Mouse (Mus musculus) gonadal fat pad, adult 2 months (tissue): ENCODE measurements at regions not wholly inside any gene's neighbourhood (a gene's known extent, or its start where the extent isn't known, plus 50 kb on each side); places are given as distances from the start of the nearest gene placed in this dataset.

Experiments
- DNase-seq: peaks from one replicate; pipeline ENCODE4 v3.0.0-alpha.2; 2012; ENCODE audit warnings: low read depth

DNA sequence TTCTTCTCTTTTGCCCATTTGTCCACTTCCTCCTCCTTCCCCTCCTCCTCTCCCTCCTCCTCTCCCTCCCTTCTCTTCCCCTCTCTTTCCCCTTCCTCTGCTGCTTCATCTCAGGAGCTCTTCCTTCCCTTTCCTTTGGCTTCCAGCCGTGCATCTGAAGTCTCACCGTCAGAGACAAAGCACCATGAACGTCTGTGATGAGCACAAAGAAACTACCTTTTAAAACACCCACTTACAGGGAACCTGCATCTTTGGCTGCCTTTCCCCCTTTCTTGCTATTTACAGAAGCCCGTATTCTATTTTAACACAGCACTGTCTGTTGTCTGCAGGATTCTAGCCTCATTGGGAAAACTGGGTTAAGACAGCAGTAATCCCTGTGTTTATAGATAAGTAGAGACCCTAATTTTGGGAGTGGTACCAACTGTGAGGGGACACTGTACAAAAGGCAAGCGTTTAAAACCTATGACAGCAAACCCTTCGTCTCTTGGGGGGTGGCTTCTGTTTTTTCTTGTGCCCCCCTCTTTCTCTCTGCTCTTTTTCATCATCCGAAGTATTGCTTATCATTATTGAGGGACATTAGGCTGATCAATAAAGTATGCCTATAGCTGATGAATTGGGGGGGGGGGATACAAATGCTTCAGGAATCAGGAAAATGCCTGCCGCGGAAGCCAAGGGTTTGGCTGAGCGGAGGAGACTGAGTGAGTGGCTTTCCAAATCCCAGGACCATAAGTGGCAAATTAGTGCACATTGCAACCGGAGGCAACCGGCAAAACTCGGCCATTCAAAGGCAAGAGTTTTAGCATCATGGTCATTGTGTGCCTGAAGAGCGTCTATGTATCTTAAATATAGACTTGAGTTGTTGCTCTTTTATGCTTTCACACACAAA is 417.0 kb upstream of the Ubash3b start:
- DNase-seq: no peak

DNA sequence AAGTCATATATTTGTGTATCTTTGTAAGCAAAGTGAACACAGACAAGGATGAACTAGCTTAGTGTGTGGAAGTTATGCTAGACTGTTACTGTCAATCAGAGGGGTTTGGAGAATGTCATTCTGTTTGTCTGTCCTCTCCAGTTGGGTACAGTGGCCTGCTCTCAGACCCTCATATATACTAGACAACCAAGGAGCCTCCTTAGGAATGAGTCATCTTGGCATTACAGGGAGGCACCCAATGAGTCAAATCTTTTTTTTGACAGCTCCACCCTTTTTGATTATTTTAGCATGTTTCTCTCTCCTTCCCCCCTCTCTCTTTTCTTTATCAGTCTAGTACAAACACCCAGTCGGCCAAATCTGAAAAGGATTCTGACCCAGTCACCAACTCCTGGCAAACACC is 416.3 kb upstream of the Ubash3b start:
- DNase-seq: no peak

DNA sequence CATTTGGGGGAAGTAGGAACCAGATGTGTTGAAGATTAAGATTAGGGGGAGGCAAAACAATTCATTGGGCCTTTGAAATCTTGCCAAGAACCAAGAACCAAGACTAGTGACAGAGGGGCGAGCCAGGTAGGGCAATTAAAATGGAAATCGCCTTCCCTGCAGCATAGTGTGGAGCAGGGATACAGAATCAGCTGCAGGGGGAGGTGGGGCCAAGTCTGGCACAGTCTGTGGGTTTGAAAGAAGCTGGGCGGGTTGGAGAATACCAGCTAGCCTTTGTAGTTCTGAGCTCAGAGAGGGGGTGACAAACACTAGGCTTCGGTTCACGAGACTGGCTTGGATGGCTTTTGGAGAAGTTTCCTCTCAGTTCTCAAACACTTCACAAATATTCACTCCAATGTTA is 414.3 kb upstream of the Ubash3b start:
- DNase-seq: no peak

DNA sequence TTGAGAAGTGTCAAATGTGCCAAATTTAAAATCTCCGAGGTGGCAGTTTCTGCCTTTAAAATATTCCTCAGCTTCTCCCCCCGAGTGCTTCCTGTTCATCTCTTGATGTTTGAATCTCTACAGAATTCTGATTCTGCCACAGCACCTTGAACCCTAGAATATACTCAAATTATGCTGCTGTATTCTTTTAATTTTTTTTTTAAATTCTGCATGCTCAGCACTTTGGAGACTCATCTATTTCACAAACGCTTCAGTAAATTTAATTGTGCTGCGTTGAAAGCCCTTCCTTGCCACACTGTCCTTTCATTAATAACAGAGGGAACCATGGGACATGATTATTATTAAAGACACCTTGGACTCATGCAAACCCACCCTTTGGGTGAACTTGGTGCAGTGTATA is 408.8 kb upstream of the Ubash3b start:
- no peak for DNase-seq

DNA sequence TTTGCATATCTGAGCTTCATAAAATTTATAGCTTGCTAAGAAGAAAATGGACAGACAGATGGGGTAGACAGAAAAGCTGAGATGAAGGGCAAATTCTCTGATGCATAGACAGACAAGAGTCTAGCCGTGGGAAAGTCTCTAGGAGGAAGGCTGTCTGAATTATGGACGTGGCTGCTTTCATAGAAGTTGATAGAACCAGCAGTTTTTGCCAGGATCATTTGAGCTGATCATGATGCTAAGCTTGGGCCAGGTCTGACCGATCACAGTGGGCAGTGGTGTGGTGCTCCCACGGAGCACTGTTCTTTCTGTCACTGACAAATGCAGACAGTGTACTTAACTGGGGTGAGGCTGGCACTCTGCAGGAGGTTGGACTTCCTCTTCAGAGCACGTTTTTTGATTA is 405.0 kb upstream of the Ubash3b start:
- no peak for DNase-seq

DNA sequence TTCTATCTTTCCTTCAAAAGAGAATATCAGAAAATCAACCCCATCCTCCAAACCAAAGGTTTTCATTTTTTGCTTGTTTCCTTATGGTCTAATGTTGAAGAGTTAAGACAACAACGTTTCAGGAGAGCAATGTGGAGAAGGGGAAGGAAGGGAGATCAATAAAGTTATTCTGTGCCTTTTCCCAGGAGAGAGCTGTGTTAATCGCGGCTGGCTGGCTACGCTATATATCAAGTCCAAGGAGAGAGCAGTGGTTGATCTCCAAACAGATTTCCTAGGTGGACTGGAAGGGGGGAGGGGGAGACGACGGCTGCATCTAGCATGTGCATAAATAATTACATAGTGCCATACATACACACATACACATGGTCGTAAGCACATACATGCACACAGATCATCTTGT is 404.3 kb upstream of the Ubash3b start:
- DNase-seq: no peak

DNA sequence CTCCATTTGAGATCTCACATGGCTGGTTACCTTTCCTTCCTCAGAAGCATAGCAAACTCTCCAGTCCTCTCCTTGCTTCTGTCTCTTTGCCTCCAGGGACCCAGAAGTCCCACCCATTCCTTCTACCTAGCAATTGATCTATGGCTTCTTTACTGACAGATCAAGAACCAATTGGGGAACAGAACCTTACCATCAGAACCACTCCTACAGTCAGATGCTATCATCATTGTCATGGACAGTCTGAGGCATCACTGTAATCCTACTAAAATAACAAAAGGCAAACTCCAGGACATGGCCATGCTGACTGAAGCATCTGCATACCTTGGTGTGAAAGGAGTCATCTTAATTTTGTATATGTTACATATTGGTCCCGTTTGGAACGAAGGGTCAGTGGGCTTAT is 401.9 kb upstream of the Ubash3b start:
- DNase-seq: no peak

DNA sequence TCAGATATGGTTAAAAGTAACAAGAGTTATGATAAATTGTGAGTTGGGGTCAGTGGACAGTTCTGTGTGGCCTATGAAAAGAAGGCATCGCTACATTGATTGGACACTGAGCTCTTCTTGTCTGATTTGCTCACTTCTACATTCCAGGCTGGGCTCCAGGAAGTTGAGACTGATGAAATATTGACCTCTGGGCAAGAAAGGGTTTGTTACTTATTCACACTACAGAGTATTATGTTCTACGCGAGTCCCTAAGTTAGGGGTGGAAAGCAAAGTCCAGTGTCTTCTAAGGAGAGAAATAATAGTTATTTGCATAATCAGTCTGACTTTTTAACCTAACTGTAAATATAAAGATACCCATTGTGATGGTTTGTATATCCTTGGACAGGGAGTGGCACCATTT is 397.0 kb upstream of the Ubash3b start:
- DNase-seq: no peak

DNA sequence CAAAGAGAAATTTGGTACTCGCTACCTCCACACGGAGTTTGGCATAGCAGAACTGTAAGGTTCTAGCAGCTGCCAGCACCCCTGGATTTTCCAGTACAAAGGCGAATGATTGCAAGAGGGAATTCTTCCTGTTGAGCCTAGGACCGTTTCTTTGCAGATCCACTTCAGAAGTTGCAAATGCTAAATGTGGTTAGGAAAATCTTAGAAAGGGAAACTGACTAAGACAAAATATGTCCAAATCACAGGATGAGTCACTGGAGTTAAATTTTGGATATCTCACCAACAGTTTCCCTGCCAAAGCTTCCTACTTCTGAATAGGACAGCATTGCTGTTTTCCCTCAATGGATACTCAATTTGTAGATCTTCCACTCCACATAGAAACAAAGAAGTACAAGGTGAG is 395.4 kb upstream of the Ubash3b start:
- DNase-seq: no peak

DNA sequence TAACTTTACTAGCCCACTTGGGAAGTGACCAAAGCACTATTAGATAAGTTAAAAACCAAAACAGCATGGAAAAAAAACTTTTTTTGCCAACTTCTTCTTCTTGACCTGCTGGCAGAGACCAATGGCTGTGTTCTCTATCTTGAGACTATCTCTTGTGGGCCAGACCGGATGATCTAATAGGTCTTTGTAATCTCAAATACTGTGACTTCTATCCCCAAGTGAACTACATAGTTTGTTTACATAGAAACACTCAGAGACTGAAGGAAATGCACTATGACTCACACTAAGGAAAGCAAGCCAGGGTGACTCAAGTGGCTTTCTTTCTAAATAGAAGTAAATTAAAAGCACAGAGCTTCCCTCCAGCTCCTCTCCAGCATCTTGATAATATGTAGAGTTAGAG is 384.3 kb upstream of the Ubash3b start:
- DNase-seq: no peak

DNA sequence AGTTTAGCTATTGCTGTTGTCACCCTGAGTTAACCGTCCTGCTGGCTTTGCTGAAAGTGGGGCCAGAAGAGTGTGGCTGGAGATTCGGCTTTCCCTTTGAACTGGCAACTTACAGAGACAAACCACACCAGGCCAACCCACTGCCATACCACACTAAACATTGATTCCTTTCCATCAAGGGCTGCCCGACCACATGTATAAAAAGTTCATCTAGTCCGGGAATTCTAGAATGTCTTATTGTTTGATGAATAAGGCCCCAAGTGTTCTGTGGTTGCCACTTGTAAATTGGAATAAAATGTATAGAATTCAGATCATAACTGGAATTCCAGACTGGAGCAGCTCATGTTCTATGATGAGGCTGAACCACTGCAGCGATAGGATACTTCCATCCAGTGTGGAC is 381.0 kb upstream of the Ubash3b start:
- DNase-seq: no peak

DNA sequence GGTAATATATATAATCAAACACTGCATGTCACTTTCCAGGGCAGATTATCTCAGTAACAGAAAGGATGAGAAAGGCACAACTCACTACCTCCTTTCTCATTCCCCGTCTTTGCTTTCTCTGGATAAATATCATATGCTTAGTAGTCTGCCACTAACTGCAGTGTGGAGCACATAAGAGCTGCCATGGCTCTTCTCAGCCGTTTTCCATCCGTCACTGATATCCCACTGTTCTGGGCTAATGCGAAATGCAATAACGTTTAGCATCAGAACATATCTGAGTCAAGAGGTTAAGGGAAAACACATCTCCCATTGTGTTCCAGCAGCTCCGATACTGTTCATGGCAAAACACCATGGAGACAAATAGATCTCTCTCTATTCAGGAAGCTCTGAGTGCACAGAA is 379.8 kb upstream of the Ubash3b start:
- no peak for DNase-seq

DNA sequence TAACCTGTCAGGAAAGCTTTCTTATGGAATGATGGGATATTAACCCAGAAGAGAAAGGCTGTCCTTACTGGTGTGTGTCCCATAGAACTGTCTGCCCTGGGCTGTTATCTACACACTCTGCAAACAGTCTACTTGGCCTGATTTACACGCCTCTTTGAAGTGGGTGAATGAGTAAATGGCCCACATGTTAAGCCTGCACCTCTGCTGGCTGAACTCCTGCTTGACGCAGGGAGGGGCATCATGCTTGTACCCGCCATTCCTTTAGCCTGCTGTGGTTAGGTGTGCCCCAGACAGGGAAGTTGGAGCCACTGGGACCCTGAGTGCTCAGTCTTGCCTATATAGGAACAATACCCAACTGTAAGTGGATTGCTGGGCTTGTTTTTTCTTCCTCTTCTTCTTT is 371.3 kb upstream of the Ubash3b start:
- DNase-seq: no peak

DNA sequence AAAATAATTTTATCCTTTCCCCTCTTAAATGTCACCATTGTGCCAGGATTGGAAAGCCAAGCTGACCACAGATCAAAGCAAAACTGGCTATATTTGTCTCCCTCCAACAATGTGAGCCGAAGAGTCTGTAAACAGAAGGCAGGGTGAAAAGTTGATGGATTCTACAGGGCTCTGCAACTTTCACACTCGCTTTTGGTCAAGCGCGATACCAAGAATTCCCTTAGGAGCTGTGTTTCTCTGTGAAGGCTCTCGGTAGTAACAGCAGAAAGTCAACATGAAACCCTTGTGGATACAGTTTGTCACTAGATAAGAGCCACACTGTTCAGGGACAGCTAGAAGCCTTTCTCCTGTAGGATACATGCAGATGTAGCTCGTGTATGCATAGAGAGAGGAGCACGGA is 370.8 kb upstream of the Ubash3b start:
- no peak for DNase-seq

DNA sequence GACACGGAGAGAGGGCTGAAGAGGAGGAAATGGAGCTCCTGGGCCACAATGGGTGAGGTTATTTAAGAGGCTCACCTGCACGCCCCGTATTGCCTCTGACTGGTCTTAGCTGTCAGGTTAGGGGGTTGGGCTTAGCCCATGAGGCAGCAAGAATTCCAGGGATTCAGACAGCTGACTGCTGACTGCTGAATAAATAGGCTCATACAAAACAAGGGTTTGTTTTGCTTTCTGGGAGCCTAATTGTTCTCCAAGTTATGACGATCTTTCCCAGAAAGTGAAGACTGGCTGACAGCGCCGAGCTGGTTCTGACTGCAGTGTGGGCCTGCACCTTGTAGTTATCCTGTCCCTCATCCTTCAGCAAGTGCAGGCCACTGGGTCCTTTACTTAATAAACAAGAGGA is 370.1 kb upstream of the Ubash3b start:
- no peak for DNase-seq

DNA sequence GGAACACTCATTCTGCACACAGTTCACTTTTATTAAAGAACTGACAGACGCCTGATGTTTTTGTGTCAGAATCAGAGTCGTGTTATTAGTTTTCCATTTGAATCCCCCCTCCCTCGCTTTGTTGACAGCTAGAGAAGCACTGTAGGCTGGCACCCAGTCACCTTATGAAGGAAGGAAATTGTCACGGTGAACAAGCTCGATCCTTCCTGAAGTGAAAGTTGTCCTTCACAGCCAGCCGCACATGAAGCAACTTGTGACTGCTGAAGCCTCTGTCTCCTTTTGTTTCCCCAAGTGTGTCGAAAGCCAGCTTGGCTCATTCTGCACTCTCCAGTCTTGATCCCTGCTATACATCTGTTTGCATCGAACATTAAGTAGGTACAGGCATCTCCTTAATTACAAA is 364.6 kb upstream of the Ubash3b start:
- DNase-seq: peak; percentile 86

DNA sequence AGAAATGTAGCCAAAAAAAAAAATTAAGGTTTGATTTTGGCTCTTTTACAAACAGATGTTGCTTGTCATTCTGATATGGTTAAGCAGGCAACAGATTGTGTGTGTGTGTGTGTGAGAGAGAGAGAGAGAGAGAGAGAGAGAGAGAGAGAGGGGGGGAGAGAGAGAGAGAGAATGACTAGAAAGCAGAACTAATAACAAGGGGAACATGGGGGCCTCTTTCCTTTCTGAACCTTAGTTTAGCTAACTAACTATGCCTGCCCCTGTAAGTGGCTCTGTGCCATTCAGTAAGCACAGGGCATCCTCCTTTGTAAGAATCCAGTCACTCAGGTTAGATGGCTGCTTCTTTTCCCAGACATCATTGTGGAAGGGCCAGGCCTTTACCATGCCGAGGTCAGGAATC is 364.0 kb upstream of the Ubash3b start:
- no peak for DNase-seq

DNA sequence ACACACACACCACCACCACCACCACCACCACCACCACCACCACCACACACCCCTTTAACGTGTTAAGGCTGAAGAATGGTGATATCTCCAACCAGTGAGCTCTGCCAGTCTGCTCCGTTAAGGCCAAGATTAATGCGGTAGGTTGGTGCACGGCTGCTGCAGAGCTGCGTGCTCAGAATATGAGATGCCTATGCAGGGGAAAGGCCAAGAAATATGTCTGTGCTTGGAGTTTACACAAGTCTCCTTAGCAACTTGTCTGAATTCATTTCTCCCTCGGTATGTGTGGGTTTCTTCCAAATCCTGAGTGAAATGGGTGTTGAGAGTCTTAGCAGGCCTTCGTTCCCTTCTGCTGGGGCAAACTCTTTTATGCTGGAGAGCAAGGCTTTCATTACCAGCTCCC is 363.1 kb upstream of the Ubash3b start:
- DNase-seq: no peak

DNA sequence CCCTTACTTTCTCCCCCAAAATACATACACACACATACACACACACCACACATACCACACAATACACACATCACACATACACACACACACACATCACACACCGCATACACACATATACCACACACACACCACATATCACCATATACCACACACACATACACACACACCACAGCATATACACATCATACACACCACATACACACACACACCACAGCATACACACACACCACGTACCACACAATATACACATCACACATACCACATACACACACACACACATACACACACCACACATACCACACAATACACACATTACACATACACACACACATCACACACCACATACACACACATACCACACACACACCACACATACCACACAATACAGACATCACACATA is 362.5 kb upstream of the Ubash3b start:
- DNase-seq: no peak

DNA sequence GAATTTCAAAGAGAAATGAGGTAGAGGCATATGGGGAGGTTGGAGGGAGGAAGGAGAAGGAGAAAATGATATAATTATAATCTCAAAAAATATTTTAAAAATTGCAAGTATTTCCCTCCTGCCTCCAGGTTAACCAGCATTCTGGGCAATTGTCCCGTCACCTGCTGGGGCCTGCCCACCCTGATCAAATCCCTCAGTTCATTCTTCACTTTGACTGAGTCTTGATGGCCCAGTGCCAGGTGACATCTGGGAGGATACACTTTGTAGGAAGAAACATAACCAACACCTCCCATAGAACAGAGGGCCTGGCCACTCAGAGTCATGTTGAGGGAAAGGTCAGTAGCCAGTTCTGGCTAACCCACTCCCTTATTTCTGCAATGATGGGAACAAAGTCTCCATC is 360.8 kb upstream of the Ubash3b start:
- DNase-seq: no peak

DNA sequence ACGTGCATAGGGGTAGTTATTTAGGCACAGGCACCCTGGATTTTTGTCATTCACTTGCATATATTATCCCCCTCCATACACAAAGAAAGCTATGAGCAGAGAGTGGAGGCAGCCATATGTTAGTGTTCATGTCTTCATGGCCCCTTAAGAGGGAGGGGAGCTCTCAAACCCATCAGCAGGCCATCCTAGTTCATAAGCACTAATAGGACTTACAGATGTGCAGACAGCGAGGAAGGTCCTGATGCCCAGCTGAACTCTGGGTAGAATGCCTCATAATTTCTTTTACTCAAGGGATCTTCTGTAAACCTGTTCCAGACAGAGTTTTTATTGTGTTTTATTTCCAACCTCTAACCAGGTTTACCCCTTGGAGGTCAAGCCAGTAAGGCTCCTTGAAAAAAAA is 356.3 kb upstream of the Ubash3b start:
- DNase-seq: no peak

DNA sequence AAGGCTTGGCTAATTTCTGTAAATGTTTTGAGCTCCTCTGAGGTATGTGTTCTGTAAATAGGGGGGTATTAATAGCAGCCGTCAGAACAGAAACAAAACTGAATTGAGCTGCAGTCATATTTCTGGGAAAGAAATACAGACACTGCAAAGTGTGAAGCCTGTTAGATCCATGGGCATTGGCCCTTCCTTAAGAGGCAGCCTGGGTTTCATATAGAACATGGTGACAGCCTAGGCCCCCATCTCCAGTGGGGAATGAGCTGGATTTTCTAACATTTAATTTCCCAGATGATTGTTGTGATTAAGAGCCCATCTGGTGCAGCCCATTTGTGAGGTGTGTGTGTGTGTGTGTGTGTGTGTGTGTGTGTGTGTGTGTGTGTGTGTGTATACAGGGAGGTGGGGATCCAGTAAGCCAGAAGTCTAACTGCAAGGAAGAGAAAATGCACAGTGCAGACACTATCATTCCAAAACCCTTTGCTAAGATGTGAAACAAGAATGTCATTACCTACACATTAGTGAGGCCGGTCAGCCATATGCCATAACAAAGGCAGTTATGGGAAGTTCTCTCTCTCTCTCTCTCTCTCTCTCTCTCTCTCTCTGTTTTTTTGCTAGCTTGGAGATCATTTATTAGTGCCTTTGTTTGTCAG is 355.7 kb upstream of the Ubash3b start:
- no peak for DNase-seq

DNA sequence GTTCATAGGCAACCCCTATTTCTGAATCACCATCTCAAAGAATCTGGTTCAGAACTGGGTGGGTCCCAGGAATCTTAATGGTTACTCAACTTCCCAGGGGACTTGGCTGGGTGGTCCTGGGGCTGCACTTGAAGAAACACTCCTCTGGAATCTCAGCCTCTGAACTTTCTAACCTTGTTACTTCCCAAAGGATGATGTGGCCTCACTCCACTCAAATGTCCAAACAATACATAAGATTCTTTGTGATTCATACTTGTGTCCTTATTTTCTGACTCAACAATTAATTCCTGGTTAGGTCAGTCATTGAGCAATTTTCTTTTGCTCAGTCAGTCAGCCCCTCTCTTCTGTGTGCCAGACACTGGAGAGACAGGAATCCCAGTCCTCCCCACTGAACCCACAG is 353.7 kb upstream of the Ubash3b start:
- no peak for DNase-seq

DNA sequence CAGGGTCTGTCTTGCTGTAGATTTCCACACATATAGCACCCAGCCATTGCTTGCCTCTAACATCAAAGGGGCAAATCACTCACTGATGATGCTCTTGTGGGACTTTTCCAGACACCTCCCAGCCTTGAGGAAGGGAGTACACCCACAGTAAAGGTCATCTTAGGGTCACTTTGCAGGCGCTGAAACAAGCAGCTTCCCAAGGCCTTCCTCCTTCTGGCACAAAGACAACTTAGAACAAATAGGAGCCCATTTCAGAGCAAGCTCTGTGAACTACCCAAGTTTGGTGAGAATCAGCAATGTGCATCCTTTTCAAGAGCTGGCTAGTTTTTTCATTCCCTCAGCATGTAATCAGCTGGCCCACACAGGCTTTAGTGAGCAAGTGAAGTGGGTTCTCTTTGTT is 352.2 kb upstream of the Ubash3b start:
- DNase-seq: no peak
